Mouse (Mus musculus): ENCODE results near the gene B3gnt9. TPM values are rescaled to one million over a fixed set of nuclear protein-coding genes. Genes with fewer than 3 reads are reported as not detected.
A peak's percentile ranks its signal among the peaks of the same experiment; 100 is the strongest.

Gene B3gnt9
- total and polyA plus RNA-seq, 3 experiments = 2.7 to 4.7 TPM; not detected in 1

DNA sequence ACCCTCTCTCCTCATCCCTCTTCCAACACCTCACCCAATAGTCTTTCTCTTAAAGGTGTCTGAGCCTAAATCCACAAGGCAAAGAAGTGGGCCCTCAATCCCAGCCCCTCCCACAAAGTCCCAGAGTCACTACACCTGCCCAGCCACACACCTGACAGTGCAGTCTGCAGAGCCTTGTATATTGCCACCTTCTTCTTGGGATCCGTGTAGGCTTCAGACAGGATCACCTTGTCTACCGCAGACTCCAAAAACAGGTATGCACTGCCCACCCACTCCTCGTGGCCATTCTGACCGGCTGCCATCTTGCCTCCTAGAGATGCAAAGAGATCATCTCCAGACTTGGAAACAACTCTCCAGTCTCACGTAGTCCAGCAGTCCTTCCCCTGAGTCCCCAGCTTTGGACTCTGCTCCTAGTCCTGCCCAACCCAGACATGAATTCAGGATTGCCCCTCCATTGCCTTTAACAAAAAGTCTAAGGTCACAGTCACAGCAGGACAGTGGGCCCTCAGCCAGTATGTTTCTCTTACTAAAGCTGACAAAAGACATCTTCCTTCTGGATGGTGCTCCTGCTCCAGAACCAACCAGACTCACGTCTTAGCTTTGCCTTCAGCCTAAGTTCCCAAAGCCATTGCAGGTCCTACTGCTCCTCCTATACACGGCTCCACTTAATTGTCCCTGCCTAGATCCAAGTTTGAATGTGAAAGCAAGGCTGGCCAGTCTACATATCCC lies 5.6 kb upstream of the B3gnt9 start:
- TF ChIP-seq BHLHE40 (IDR thresholded peaks at IDR 0.05; ENCODE audit: borderline replicate concordance, low read depth, low read length) = no peak
- TF ChIP-seq MEF2A (IDR thresholded peaks at IDR 0.05; ENCODE audit: extremely low read depth, insufficient replicate concordance, low read depth, low read length, poor library complexity, severe bottlenecking) = no peak
- no peak for TF ChIP-seq USF1 (IDR thresholded peaks at IDR 0.05; ENCODE audit: low read depth, low read length)
- TF ChIP-seq MAFK (IDR thresholded peaks at IDR 0.05; ENCODE audit: borderline replicate concordance, low read depth, low read length) = no peak
- no peak for TF ChIP-seq ZKSCAN1 (IDR thresholded peaks at IDR 0.05; ENCODE audit: low read depth, low read length)
- TF ChIP-seq CHD1 (IDR thresholded peaks at IDR 0.05; ENCODE audit: low read depth, low read length) = no peak
- no peak for TF ChIP-seq CTCF (IDR thresholded peaks at IDR 0.05 in 2 of 3, conservative IDR thresholded peaks at IDR 0.05 in 1 of 3; ENCODE audit: control insufficient read depth in 1 of 3, insufficient read depth in 1 of 3, low read depth in 2 of 3, low read length in 3 of 3, poor library complexity in 1 of 3, severe bottlenecking in 1 of 3)
- TF ChIP-seq MYC (IDR thresholded peaks at IDR 0.05; ENCODE audit: low read depth, low read length) = no peak
- TF ChIP-seq USF2 (IDR thresholded peaks at IDR 0.05; ENCODE audit: borderline replicate concordance in 1 of 2, insufficient read depth in 1 of 2, low read depth in 1 of 2, low read length in 2 of 2) = no peak
- TF ChIP-seq GABPA (IDR thresholded peaks at IDR 0.05; ENCODE audit: low read depth, low read length) = no peak
- no peak for TF ChIP-seq POLR2AphosphoS2 (IDR thresholded peaks at IDR 0.05; ENCODE audit: low read length)
- TF ChIP-seq MAZ (IDR thresholded peaks at IDR 0.05; ENCODE audit: low read depth, low read length) = no peak
- no peak for TF ChIP-seq POLR2A (IDR thresholded peaks at IDR 0.05; ENCODE audit: control insufficient read depth in 1 of 2, insufficient read depth in 1 of 2, low read depth in 1 of 2, low read length in 2 of 2, poor library complexity in 1 of 2)
- no peak for TF ChIP-seq JUND (IDR thresholded peaks at IDR 0.05; ENCODE audit: low read depth, low read length)
- no peak for TF ChIP-seq HCFC1 (IDR thresholded peaks at IDR 0.05; ENCODE audit: low read depth, low read length)
- TF ChIP-seq ZC3H11A (IDR thresholded peaks at IDR 0.05; ENCODE audit: low read depth, low read length) = no peak
- no peak for TF ChIP-seq ETS1 (IDR thresholded peaks at IDR 0.05; ENCODE audit: low read depth, low read length)
- peaks cover 0 to 16% of the 10 kb centered on the region in 2 experiments; a peak in 2 of 4 replicates for H3K36me3 ChIP-seq (ENCODE audit: control insufficient read depth in 1 of 2, insufficient read depth in 2 of 2, low read length in 2 of 2)
- no peak for DNase-seq (ENCODE audit: low read depth, low spot score)
- H3K4me1 ChIP-seq (ENCODE audit: control insufficient read depth in 1 of 2, insufficient read depth in 2 of 2, low read length in 2 of 2) = peaks cover 0 to 26% of the 10 kb centered on the region in 2 experiments; a peak in 2 of 4 replicates
- H3K27ac ChIP-seq (ENCODE audit: control insufficient read depth, low read depth, low read length) = no peak overlapping the region
- no peaks in the 10 kb centered on the region for H3K9me3 ChIP-seq (replicated peaks; ENCODE audit: insufficient read depth, low read length)
- H3K27me3 ChIP-seq (ENCODE audit: control insufficient read depth in 1 of 2, insufficient read depth in 2 of 2, low read length in 2 of 2) = no peaks in the 10 kb centered on the region
- H3K9ac ChIP-seq (ENCODE audit: control insufficient read depth, low read depth, low read length, poor library complexity, severe bottlenecking) = no peak overlapping the region
- H3K4me3 ChIP-seq (ENCODE audit: control insufficient read depth in 1 of 2, insufficient read depth in 1 of 2, low read depth in 2 of 2, low read length in 2 of 2) = no peak overlapping the region
- H3K79me2 ChIP-seq (ENCODE audit: control insufficient read depth, insufficient read depth, low read length, poor library complexity) = peaks cover 15% of the 10 kb centered on the region

- Histone ChIP-seq H3K9ac (ENCODE audit: control insufficient read depth, low read depth, low read length, poor library complexity, severe bottlenecking) (no peak overlapping the region), H3K9me3 (replicated peaks; ENCODE audit: insufficient read depth, low read length) (no peaks in the 10 kb centered on the region), H3K36me3 (ENCODE audit: control insufficient read depth in 1 of 2, insufficient read depth in 2 of 2, low read length in 2 of 2) (peaks cover 0 to 18% of the 10 kb centered on the region in 2 experiments; a peak in 2 of 4 replicates), H3K79me2 (ENCODE audit: control insufficient read depth, insufficient read depth, low read length, poor library complexity) (peaks cover 14% of the 10 kb centered on the region), H3K4me3 (ENCODE audit: control insufficient read depth in 1 of 2, insufficient read depth in 1 of 2, low read depth in 2 of 2, low read length in 2 of 2) (no peak overlapping the region), H3K4me1 (ENCODE audit: control insufficient read depth in 1 of 2, insufficient read depth in 2 of 2, low read length in 2 of 2) (peaks cover 0 to 23% of the 10 kb centered on the region in 2 experiments; a peak in 2 of 4 replicates), H3K27ac (ENCODE audit: control insufficient read depth, low read depth, low read length) (no peak overlapping the region), H3K27me3 (ENCODE audit: control insufficient read depth in 1 of 2, insufficient read depth in 2 of 2, low read length in 2 of 2) (no peaks in the 10 kb centered on the region)
- no peak for DNase-seq (ENCODE audit: low read depth, low spot score)
- 0 out of 6 replicates have a peak, but pooled peaks of 1 of the 3 experiments have one; percentile 8 for TF ChIP-seq CTCF (IDR thresholded peaks at IDR 0.05 in 2 of 3, conservative IDR thresholded peaks at IDR 0.05 in 1 of 3; ENCODE audit: control insufficient read depth in 1 of 3, insufficient read depth in 1 of 3, low read depth in 2 of 3, low read length in 3 of 3, poor library complexity in 1 of 3, severe bottlenecking in 1 of 3)
- TF ChIP-seq RAD21 (IDR thresholded peaks at IDR 0.05; ENCODE audit: low read depth, low read length) = no peak
- TF ChIP-seq RCOR1 (IDR thresholded peaks at IDR 0.05; ENCODE audit: low read depth, low read length) = no peak
- no peak for TF ChIP-seq CHD1 (IDR thresholded peaks at IDR 0.05; ENCODE audit: low read depth, low read length)
- TF ChIP-seq ZMIZ1 (IDR thresholded peaks at IDR 0.05; ENCODE audit: low read depth, low read length) = no peak
Observed at GRCm38 (mm10) chr8:105259721-105260320, 4.9 kb upstream of the B3gnt9 start.

All from MEL (cell line).